Mouse (Mus musculus): ENCODE results near the gene Hdgfl2. TPM values are rescaled to one million over a fixed set of nuclear protein-coding genes. Genes with fewer than 3 reads are reported as not detected.
A peak's percentile ranks its signal among the peaks of the same experiment; 100 is the strongest.
"Not testable (repeated sequence)": the region's sequence is repeated elsewhere in the genome, so short reads cannot be mapped to it uniquely, and the experiment has no call there.

Hdgfl2 gene
- total RNA-seq, 1 experiment from 2014 or later: 83.1 TPM

DNA sequence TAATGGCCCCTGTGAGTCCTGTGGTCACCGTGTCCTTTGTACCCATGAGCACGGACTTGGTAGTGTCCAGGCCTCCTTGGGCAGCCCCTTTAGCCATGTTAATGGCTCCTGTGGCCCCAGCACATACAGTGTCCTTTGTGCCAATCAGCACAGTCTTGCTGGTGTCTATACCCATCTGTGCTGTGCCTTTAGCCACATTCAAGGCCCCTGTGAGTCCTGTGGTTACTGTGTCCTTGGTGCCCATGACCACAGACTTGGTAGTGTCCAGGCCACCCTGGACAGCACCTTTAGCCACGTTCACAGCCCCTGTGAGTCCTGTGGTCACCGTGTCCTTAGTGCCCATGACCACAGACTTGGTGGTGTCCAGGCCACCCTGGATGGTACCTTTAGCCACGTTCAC lies 25.4 kb downstream of the Hdgfl2 start:
- not testable (repeated sequence) for DNase-seq

DNA sequence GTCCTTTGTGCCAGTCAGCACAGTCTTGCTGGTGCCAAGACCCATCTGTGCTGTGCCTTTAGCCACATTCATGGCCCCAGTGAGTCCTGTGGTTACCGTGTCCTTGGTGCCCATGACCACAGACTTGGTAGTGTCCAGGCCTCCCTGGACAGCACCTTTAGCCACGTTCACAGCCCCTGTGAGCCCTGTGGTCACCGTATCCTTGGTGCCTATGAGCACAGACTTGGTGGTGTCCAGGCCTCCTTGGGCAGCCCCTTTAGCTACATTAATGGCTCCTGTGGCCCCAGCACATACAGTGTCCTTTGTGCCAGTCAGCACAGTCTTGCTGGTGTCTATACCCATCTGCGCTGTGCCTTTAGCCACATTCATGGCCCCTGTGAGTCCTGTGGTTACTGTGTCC lies 27.0 kb downstream of the Hdgfl2 start:
- not testable (repeated sequence) for DNase-seq

DNA sequence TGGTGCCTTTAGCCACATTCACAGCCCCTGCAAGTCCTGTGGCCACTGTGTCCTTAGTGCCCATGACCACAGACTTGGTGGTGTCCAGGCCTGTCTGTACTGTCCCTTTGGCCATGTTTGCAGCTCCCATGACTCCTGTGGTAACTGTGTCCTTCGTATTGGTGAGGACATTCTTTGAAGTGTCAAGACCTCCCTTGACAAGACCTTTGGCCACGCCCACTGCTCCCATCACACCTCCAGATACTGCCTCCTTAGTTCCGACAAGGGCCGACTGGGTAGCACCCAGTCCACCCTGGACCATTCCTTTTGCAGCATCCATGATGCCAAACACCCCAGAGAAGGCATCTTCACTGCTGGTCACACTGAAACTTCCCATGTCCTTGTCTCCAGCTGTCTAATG lies 27.5 kb downstream of the Hdgfl2 start:
- DNase-seq: no peak

DNA sequence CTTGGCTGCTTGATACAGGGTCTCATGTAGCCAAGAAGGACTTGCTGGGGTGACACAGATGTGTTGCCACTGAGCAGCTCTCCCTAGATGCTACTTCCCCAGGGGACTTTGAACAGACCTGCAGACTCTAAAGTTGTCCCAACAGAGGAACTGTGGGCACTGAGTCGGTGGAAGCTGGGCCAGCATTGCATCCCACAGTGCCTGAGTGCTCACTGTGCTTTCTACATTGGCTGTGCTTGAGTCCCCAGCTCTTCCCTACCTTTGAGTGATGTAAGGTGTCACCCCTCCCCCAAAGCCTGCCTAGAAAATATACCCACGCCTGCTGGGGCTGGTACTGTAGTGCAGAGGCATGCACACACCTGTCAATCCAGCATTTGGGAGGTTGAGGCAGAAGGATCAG lies 28.3 kb downstream of the Hdgfl2 start:
- no peak for DNase-seq

DNA sequence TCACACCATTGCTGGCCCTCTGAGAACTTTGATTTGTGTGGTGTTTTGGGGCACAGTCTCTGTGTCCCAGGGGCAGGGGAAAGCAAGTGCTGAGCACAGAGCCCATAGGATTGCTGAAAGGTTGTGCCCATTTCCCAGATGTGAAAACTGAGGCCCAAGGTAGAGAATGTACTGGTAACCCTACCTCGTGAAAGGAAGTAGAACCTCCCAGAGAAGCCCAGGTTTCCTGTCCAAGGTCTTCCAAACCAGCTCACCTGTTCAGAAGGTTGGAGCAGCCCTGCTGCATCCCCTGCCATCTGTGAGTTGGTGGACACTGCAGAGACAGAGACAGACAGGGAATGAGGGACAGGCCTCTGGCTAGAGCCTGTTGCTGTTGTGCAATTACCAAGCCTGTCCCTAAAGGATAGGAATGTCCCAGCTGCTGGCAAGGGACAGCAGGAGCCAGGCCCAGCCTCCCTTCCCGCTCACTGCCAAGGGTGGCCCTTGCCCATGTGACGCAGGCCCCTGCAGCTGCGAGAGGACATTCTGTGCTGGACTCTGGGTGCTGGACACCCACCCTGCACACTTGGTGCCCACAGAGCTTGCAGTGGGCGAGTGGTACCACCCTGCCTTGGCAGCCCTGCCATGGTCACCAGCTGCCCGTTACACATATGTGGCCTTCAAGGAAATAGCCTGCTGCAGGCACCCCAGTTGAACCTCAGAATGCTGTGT lies 29.1 kb downstream of the Hdgfl2 start:
- DNase-seq: peak; percentile 65

DNA sequence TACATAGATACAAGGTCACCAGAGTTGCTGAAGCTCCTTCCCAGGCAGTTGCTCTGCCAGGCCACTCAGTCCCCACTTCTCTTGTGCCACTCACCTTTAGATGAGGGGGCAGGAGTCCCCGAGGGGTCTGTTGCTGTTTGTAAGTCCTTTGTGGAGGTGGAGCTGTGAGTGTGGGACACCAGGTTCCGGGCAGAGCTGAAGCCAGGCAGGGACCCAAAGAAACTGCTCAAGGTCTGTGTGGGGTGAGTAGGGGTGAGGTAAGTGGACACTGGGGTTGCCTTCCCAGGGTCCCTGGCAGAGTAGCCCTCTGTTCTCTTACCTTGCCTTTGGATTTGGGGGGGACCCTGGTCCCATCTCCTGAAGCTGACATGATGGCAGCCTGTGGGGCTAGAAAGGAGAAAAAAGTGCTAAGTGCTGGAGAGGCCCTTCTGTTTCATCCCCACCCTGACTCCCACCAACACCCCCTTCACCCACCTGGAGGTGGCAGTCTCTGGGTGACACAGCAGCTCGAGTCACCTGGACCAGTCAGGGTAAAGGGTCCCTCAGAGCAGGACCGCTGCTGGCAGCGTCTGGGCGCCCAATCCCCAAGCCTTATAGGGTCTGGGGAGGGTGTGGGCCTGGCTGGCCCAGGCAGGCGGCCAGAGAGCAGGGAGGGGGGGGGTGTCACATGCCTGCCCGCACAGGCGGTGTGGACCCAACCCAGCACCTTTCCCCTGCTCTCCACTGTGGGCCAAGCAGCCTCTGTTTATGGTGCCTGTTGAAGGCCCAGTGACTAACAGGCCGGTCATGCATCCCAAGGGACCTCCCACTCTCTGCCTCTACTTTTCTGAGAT lies 30.0 kb downstream of the Hdgfl2 start, which contains the start of gene Plin4:
Plin4 (minus strand) TSS at position 585 of the 833 bp plus-strand sequence.
- DNase-seq: peak; percentile 56

DNA sequence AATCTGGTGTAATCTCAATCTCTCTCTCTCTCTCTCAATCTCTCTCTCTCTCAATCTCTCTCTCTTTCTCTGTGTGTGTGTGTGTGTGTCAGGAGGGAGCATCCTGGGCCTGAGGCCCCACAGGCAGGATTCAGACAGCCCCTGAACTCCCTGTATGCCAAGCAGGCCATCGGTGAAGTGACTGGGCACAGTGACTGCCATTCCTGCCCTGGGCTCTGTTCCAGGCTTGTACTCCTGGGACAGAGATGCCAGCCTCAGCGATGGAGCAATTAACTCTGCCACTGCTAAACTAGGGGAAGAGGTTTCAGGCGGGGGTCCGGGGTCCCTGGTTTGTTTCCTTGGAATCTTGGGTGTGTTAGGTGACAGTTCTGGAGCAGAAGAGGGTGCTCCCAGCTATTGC lies 31.1 kb downstream of the Hdgfl2 start:
- DNase-seq: peak; percentile 56

DNA sequence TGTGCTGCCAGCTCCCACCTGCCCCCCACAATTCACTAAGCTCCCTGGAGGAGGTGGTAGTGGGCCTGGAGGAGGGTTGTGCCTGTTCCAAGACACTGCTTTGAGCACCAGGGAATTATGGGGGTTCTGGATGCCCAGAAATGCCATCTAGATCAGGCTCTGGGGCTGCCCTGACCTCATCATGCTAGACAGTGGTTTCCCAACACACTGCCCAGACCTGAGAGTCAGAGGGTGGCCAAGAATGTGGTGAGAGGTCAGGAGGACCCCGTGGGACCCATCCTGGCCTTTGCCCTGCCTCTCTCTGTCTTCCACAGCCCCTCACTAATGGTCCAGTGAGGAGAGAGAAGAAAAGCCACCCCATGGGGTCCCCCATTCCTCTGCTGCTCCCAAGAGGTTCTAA lies 31.6 kb downstream of the Hdgfl2 start:
- no peak for DNase-seq

DNA sequence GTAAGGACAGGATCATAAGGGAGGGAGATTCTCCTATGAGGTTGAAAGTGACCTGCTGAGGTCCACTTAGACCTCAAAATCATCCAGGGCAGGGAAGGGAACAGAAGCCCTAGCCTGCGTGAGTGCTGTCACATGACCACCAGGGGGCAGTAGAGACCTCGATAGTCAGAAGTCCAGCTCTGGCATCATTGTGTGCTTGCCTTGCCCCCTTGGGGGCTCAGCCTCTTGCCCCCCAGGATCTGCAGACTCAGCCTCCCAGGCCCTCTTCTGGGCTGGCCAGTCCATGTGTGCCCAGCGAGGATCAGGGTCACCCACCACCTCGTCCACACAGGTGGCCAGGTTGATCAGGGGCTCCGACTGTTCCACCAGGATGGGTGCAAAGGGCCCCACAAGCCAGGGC lies 32.4 kb downstream of the Hdgfl2 start:
- no peak for DNase-seq

DNA sequence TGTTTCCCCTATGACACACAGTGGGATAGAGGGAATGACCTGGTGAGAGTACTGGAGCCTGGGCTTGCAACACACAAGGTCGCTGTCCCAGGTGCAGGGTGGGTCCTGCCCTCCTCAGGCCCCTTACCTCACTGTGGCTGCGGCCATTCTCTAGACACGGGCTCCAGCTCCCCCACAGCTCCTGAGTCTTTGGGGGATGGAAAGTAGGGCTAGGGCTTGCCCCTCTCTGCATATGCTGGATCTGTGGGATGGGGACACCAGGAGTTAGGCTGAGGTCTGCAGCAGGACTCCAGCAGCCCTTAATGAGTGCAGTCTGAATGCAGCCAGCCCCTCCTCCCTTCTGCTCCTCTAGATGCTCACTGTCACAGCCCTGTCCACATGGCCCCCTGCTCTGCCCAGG lies 33.3 kb downstream of the Hdgfl2 start:
- DNase-seq: no peak

DNA sequence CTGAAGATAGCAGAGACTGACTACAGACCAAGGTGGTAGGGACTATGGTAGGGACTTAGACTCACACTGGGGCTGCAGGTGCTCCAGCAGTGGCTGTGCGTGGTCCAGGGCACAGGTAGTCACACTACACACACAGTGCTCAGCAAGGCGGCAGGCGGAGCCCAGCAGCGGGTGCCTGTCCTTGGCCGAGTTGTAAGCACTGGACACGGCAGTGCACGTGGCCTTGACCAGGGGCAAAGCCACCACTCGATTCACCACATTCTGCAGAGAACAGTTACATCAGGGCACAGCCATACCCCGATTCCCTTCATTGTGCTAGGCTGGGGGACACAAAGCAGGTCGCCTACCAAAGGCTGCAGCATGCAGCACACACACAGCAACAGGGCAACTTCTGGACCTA lies 36.8 kb downstream of the Hdgfl2 start:
- DNase-seq: peak; percentile 71

DNA sequence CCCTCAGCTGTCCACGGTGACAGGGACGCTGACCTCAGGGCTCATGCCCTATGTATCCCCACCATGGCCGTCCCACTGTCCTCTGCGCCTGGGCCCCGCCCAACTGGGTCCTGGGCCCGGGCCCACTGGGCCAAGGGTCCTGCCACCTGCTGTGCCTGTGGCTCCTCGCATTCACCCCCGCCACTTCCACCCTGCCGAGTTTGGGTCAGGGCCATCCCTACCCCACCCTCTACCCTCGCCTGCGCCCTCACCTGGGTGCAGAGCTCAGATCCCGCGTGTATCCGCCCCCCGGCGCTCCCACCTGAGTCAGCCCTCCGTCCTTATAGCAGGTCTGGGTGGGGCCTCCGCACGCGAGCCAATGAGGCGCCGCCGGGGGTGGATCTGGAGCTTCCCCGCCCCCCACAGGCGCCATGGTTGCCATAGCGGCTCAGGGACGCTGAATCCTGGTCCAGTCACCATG lies 37.8 kb downstream of the Hdgfl2 start, which contains the start of gene Plin5:
Plin5 (minus strand) TSS at position 346 of the 460 bp plus-strand sequence.
- DNase-seq: peak; percentile 90

DNA sequence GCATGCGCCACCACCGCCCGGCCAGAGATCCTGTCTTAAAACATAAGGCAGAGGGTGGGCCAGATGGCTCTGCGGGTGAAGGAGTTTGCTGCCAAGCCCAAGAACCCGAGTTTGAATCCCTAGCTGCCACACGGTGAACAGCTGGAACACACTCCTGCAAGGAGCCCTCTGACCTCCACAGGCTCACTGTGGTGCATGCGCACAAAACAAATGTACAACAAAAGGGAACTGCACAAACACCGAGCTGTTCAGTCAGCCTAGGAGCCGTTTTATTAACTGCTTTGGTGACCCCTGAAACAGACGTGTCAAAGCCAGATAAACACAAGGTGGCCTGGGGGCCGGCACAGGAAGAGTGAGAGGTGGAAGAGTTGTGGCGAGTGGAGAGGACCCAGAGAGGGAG lies 40.0 kb downstream of the Hdgfl2 start:
- DNase-seq: no peak

DNA sequence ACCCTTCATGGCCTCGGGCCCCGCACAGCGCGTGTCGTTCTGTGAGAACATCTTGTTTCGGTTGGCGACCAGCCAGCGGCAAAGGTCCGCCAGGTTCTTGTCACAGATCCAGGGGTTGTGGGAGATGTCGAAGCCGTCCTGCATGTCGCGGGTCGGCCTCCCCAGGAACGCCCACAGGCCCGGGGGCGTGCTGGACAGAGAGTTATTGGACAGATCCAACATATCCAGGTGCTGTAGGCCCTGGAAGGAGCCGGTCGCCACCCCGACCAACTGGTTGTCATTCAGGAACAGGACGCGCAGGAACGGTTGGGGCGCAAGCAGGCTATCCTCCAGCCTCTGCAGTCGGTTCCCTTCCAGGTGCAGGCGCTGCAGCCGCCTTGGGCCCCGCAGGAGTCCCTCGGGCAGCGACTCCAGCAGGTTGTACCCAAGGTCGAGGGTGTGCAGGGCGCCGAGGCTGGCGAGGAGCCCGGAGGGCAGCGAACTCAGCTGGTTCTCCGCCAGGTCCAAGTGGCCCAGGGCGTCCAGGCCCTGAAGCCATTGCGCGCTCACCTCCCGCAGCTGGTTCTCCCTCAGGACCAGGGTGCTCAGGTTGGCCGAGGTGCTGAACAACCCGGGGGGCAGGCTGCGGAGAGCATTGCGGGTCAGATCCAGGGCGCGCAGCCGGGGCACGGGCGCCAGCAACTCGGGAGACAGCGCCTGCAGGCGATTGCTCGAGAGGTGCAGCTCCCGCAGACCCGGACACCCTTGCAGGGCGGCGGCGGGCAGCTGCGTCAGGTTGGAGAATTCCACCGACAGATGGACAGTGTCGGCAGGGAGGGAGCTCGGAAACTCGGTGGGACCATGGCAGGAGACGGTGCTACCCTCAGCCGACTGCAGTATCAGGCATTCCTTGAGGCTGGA lies 40.8 kb downstream of the Hdgfl2 start:
- peak; percentile 81 for DNase-seq

DNA sequence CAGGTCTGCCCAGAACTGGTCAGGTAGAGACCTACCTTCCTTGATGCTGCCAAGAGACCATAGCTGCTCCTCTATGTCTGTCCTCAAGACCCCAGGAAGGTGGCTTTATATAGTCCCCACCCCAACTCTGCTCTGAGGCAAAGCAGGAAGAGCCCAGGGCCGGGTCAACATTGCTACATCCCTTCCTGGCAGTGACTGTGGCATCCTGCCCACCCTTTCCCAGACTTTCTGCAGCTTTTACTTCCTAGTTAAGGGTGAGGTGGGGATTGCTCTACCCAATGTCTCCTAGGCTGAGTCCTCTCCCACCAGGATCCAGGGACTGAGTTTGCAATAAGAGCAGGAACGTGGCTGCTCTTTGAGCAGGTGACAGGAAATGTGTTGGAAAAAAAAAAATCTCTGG lies 42.4 kb downstream of the Hdgfl2 start, which contains the start of gene Lrg1:
Lrg1 (minus strand) TSS at position 176 of the 400 bp plus-strand sequence.
- DNase-seq: no peak

DNA sequence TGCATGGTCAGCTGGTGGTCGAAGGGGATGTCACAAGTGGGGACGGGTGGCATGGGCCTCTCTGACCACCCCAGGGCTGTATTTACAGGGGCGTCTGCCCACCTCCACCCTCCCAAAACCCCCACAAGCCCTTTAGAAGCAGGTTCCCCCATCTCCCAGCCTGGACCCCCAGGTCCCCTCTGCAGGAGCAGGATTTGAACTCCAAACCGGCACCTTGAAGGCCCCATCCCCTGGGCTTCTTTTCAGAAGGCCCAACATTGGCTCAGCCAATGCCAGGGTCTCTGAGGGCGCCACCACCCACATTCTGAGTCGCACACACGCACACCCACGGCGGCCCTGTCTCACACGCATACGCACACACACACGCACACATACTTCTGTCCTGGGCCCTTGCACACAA lies 43.7 kb downstream of the Hdgfl2 start:
- DNase-seq: no peak

DNA sequence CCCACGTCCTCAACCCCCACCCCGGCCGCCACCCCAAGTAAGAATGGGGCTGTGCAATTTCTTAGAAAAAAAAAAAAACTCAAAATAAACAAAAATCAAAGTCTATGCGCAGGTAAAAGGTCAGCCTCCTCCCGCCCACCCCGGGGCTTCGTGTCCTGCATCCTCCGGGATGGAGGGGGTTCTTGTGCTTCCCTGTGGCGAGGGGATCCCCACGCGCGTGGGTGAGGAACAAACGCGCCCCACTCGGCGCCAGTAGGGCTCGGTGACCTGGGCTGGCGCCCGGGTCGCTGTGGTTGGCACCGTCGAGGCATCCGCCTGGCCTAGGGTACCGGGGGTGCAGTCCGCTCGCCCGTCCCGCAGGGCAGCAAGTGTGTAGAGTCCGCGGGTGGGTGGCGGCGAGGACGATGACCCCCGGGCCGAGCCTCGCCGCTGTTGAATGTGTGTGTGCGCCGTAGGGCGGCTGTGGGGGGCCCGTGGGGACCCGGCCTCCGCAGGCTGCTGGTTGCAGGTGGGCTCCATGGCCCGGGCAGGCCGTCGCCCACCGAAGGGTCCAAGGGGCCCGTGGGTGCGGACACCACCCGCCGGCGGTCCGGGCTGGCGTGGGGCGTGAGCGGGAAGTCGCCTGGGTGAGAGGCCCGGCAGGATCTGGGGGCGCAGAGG lies 44.4 kb downstream of the Hdgfl2 start:
- DNase-seq: no peak

DNA sequence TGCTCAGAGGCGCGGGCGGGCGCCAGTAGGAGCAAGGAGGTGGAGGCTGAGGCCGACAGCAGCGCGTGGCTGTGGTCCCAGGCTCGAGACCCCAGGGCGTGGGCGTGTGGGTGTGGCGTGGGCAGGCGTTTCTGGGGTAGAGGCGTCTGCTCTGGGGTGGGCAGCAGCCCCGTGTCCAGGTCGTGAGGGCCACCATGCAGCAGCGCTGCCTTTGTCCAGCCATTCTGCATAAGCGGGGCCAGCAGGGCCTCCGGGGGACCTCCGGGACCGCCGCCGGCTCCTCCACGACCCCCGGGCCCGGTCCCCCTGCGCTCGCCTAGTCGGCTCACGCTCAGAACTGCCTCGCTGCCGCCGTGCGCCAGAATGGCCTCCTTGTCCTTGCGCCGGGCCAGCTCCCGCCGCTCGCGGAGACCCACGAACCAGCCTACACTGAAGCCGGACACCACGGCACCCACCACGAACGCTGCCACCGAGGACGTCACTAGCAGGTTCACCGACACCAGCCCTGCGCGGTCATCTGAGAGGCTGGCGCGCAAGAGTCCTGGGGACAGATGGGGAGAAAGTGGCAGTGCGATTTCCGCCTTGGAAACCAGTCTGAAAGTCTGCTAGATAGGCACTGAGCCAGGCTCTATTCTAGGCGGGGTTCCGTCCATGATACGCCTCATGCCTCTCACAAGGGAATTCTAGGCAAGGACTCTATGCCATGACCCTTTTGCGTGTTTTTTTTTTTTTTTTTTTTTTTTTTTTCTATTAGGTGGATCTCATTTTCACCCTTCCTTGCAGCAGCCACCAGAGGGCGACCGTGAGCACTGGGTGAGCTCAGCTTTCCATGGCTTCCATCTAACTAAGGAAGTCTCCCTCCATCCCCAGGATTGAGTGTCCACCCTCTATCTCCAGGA lies 45.2 kb downstream of the Hdgfl2 start:
- DNase-seq: peak; percentile 73

DNA sequence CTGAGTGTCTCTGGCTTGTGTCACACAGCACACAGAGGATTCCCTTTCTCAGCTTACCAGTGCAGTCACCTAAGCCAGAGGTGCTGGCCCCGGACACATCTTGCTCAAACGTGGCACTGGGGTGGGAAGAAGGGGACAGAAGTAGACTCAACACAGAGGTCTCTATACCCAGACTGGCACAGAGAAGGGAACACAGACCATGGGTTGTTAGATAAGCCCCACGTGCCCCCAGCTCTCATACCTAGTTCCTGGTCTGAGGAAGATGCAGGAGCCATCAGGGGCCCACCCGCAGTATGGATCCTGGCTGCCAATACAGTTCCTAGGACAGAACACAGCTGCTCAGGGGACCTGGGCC lies 45.8 kb downstream of the Hdgfl2 start:
- DNase-seq: no peak

DNA sequence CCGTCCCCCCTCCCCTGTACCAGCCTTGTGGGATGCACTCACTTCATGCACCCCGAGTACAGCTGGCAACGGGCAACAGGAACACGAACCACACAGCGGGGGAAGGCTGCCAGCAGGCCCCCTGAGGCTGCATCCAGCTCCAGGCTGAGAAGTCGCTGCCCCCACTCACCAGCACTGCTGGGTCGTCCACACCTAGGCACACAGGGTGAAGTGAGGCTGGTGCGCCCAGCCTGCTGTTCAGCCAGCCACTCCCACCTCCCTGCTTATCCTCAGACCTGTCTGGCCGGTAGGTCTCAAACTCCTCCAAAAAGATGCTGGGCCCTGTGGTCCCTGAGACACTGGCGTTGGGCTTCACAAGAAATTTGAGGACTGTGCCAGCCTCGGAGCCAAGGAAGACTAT lies 46.7 kb downstream of the Hdgfl2 start:
- no peak for DNase-seq

DNA sequence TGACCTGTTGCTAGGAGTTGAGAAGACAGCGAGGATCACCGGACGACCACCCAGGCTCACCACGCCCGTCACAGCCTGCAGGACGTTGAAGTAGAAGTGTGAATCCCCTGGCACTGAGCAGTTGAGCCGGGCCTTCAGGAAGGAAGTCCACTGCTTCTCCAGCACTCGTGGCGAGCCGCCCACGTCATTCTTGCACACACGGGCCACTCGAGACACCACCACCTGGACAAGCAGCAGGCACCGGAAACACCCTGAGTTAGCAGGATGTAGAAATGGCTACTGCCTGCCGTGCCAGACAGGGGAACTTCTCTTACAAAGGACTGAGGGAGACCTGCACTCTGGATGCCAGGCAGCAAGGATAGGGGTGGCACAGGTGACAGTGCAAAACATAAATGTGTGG lies 48.8 kb downstream of the Hdgfl2 start:
- DNase-seq: no peak
